Mouse (Mus musculus) adrenal gland, postnatal 10 days (tissue): Measurements from ENCODE around the gene Kcnj10. TPM values are rescaled to one million over a fixed set of nuclear protein-coding genes. Genes with fewer than 3 reads are reported as not detected.

Experiments used
- total RNA-seq, 2 experiments: library from RNA; stranded (reverse); gene quantifications; 2 replicates each; pipeline ENCODE4 v1.2.3; 2021

The Kcnj10 gene
- total RNA-seq, 2 experiments from 2014 or later = 0.90 to 1.3 TPM

Other genes starting within 250 kb of the Kcnj10 start
- 100 to 1,000 TPM; 154 to 172 TPM for gene Pex19, start 214.5 kb upstream of the Kcnj10 start, total RNA-seq
- gene Dcaf8, start 193.1 kb upstream of the Kcnj10 start, total RNA-seq = 100 to 1,000 TPM; 114 to 153 TPM
- 10 to 100 TPM; 65.7 to 80.4 TPM for gene Pea15a, start 134.4 kb upstream of the Kcnj10 start, total RNA-seq
- 100 to 1,000 TPM in 1 of 2 experiments, 10 to 100 TPM in 1; 63.5 to 189 TPM for gene Casq1, start 121.3 kb upstream of the Kcnj10 start, total RNA-seq
- gene Atp1a4, start 82.8 kb upstream of the Kcnj10 start, total RNA-seq = under 1 TPM; 0.24 to 0.30 TPM
- gene Igsf8, start 79.6 kb upstream of the Kcnj10 start, total RNA-seq = 10 to 100 TPM; 26.5 to 32.3 TPM
- gene Atp1a2, start 43.1 kb upstream of the Kcnj10 start, total RNA-seq = 100 to 1,000 TPM; 303 to 400 TPM
- gene Kcnj9, start 11.9 kb upstream of the Kcnj10 start, total RNA-seq = under 1 TPM in 1 of 2 experiments, not detected in 1; 0.12 TPM
- gene Pigm, start 35.3 kb downstream of the Kcnj10 start, total RNA-seq = 10 to 100 TPM; 13.6 to 13.8 TPM
- 1 to 10 TPM in 1 of 2 experiments, under 1 TPM in 1; 0.97 to 1.3 TPM for gene Slamf9, start 134.1 kb downstream of the Kcnj10 start, total RNA-seq
- 1 to 10 TPM; 2.5 to 4.8 TPM for gene Igsf9, start 140.6 kb downstream of the Kcnj10 start, total RNA-seq
- 100 to 1,000 TPM; 120 to 138 TPM for gene Tagln2, start 158.8 kb downstream of the Kcnj10 start, total RNA-seq
- 1 to 10 TPM in 1 of 2 experiments, under 1 TPM in 1; 0.96 to 2.6 TPM for gene Cfap45, start 179.6 kb downstream of the Kcnj10 start, total RNA-seq
- under 1 TPM; 0.24 to 0.30 TPM for gene Vsig8, start 214.7 kb downstream of the Kcnj10 start, total RNA-seq
- gene Slamf8, start 249.4 kb downstream of the Kcnj10 start, total RNA-seq = under 1 TPM in 1 of 2 experiments, not detected in 1; 0.58 TPM